Mouse (Mus musculus): ENCODE measurements around the gene Cd3eap.

DNA sequence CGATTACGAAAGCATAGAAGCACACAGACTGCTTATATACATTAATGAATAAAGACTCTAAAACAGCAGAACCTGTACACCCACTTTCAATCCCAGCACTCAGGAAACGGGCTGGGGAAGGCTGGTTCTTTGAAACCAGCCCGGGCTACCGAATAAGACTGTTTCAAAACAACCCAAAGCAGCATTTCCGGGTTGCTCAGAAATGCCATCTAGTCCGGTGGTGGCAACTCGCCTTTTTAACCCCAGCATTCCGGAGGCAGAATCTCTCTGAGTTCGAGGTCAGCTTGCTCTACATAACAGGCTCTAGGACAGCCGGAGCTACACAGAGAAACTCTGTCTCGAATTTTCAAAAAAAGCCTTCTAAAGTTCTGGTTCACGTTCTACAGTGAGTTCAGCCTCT, 649 bp downstream of the Cd3eap start:
- TF ChIP-seq CTCF (conservative IDR thresholded peaks at IDR 0.05; ENCODE audit: insufficient read depth, insufficient read length, low read depth, low read length) (no peak), POLR2A (IDR thresholded peaks at IDR 0.05; ENCODE audit: low read depth, low read length) (no peak)
